Mouse (Mus musculus): ENCODE measurements around the gene Tcf15. TPM values are rescaled to one million over a fixed set of nuclear protein-coding genes. Genes with fewer than 3 reads are reported as not detected.

The Tcf15 gene
- polyA plus RNA-seq, 1 experiment from 2014 or later: 26.3 TPM

- Histone ChIP-seq H3K27ac (no peak overlapping the region), H3K27me3 (replicated peaks) (no peaks in the 10 kb centered on the region), H3K4me2 (replicated peaks) (no peak overlapping the region), H3K4me1 (peaks cover 28% of the 10 kb centered on the region), H3K4me3 (no peak overlapping the region), H3K9me3 (no peaks in the 10 kb centered on the region), H3K36me3 (0 out of 2 replicates have a peak, but pooled peaks cover 6% of the 10 kb centered on the region), H3K9ac (no peak overlapping the region)
- no peak for ATAC-seq (ENCODE audit: low FRiP score, low read depth)
- WGBS: 67% methylated on average over 7 of the region's 7 CpGs
These were observed 34.7 kb upstream of the Tcf15 start for GRCm38 (mm10) chr2:152108702-152109101.

- H3K27ac ChIP-seq: no peak overlapping the region
- no peak overlapping the region for H3K4me2 ChIP-seq (replicated peaks)
- no peak for ATAC-seq (ENCODE audit: low FRiP score, low read depth)
- H3K27me3 ChIP-seq (replicated peaks): no peaks in the 10 kb centered on the region
- H3K36me3 ChIP-seq: 0 out of 2 replicates have a peak, but pooled peaks cover 6% of the 10 kb centered on the region
- no peak overlapping the region for H3K9ac ChIP-seq
- H3K9me3 ChIP-seq: no peaks in the 10 kb centered on the region
- WGBS: 89% methylated on average over 5 of the region's 5 CpGs
- no peak overlapping the region for H3K4me3 ChIP-seq
- peaks cover 33% of the 10 kb centered on the region for H3K4me1 ChIP-seq
These were observed 34.0 kb upstream of the Tcf15 start for GRCm38 (mm10) chr2:152109386-152109785.

DNA sequence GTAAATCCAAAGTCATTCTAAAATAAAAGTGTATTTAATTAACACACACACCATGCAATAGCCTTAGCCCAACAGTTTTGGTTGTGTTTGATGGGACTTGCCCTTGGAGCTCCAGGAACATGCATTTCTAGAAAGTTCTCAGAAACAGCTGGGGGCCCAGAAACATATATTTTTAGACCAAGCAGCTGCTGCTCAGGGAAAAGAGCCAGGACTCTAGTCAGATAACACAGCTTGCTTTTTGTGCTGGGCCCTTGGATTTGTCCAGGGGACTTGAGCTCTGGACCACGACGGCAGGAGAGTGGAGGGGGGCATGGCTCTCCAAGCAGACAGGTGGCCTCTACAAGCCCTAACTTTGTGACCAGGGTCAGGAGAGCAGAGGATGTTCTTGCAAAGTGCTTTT, 32.0 kb upstream of the Tcf15 start:
- H3K4me1 ChIP-seq: peaks cover 37% of the 10 kb centered on the region
- no peak overlapping the region for H3K9ac ChIP-seq
- H3K4me2 ChIP-seq (replicated peaks): no peak overlapping the region
- no peaks in the 10 kb centered on the region for H3K27me3 ChIP-seq (replicated peaks)
- WGBS: 77% methylated on average over 2 of the region's 2 CpGs
- H3K27ac ChIP-seq: no peak overlapping the region
- H3K9me3 ChIP-seq: no peaks in the 10 kb centered on the region
- no peak overlapping the region for H3K4me3 ChIP-seq
- H3K36me3 ChIP-seq: 0 out of 2 replicates have a peak, but pooled peaks cover 6% of the 10 kb centered on the region
- no peak for ATAC-seq (ENCODE audit: low FRiP score, low read depth)

- ATAC-seq (ENCODE audit: low FRiP score, low read depth): peak; percentile 69
- 8% methylated on average over 7 of the region's 7 CpGs for WGBS
- Histone ChIP-seq H3K27ac (no peak overlapping the region), H3K36me3 (0 out of 2 replicates have a peak, but pooled peaks cover 6% of the 10 kb centered on the region), H3K27me3 (replicated peaks) (no peaks in the 10 kb centered on the region), H3K9ac (no peak overlapping the region), H3K4me1 (peaks cover 34% of the 10 kb centered on the region), H3K4me3 (no peak overlapping the region), H3K4me2 (replicated peaks) (no peak overlapping the region), H3K9me3 (no peaks in the 10 kb centered on the region)
These were observed 31.4 kb upstream of the Tcf15 start for GRCm38 (mm10) chr2:152111920-152112319.

GRCm38 (mm10) chr2:152112490-152112889, 30.9 kb upstream of the Tcf15 start:
- Histone ChIP-seq H3K9me3 (no peaks in the 10 kb centered on the region), H3K4me1 (peaks cover 34% of the 10 kb centered on the region), H3K27me3 (replicated peaks) (no peaks in the 10 kb centered on the region), H3K4me3 (no peak overlapping the region), H3K9ac (no peak overlapping the region), H3K4me2 (replicated peaks) (no peak overlapping the region), H3K27ac (no peak overlapping the region), H3K36me3 (0 out of 2 replicates have a peak, but pooled peaks cover 6% of the 10 kb centered on the region)
- ATAC-seq (ENCODE audit: low FRiP score, low read depth): no peak
- WGBS: 79% methylated on average over 5 of the region's 5 CpGs

DNA sequence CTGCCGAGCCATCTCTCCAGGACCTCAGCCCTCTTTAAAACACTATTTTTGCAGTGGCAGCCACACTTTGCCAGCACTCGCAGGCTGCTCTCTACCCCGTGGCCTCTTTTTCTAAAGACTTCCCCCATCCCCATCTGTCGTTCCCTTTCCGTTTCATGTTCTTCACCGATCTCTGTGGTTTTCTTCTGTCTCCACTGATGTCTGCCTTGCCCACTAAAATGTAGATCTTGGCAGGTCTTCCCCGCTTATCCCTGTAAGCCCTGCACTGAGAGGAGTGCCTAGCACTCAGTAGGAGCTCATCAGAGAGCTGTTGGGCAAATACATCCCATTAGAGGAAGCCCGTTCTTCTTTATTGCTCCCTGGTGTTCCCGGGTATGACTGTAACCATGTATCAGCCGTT, 30.4 kb upstream of the Tcf15 start:
- no peak overlapping the region for H3K4me2 ChIP-seq (replicated peaks)
- H3K9me3 ChIP-seq: no peaks in the 10 kb centered on the region
- 45% methylated on average over 10 of the region's 10 CpGs for WGBS
- no peak overlapping the region for H3K4me3 ChIP-seq
- 0 out of 2 replicates have a peak, but pooled peaks cover under 1% of the 10 kb centered on the region for H3K36me3 ChIP-seq
- no peak overlapping the region for H3K9ac ChIP-seq
- peaks cover 34% of the 10 kb centered on the region for H3K4me1 ChIP-seq
- no peak for ATAC-seq (ENCODE audit: low FRiP score, low read depth)
- no peaks in the 10 kb centered on the region for H3K27me3 ChIP-seq (replicated peaks)
- H3K27ac ChIP-seq: no peak overlapping the region

DNA sequence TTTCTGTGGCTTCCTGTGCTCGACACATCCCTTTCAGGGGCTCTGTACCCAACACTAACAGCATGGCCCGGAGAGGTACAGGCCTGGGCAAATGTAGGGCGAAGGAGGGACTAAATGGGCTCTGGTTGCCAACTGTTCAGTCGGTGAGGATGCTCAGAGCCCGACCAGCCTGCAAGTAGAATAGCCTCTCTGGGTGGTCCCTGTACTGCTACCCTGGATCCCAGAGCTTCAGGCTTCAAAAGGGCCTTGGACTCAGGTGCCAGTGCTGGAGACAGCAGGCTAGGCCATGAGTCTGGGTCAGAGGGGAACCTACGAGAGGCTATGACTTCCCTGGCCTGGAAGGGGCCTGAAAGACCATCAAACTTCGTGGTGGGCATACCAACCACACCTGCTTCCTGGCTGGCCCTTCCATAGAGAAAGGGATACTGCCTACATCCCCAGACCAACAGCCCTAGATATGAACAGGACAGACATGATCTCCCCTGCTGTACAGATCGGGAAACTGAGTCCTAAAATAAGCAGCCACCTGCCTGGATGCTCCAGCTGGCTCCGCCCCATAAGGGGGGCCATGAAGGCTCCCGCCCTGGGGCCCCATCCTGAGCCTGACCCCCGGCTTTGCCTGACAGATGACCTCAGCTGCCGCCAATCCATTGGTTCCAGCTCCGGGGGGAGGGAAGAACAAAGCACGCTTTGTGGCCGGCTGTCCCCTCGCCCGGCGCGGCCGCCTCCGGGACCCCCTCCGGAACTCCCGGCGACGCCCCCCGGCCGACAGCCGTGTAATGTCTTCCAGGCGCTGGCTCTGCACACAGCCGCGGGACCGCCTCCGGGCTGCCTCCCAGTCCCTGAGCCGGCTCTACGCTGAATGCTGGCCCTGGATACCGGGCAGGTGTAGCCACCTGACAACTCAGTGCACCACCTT, 29.0 kb upstream of the Tcf15 start:
- H3K9me3 ChIP-seq: no peaks in the 10 kb centered on the region
- H3K27ac ChIP-seq: no peak overlapping the region
- H3K9ac ChIP-seq: peak overlapping the region; percentile 53
- H3K4me1 ChIP-seq: peaks cover 27% of the 10 kb centered on the region
- ATAC-seq (ENCODE audit: low FRiP score, low read depth): peak; percentile 67
- no peaks in the 10 kb centered on the region for H3K36me3 ChIP-seq
- peak overlapping the region; percentile 63 for H3K4me2 ChIP-seq (replicated peaks)
- H3K4me3 ChIP-seq: 0 out of 2 replicates have a peak overlapping the region, but pooled peaks have one; percentile 2
- H3K27me3 ChIP-seq (replicated peaks): no peaks in the 10 kb centered on the region
- WGBS: 8% methylated on average over 36 of the region's 36 CpGs

- Histone ChIP-seq H3K9ac (no peak overlapping the region), H3K4me3 (no peak overlapping the region), H3K27ac (no peak overlapping the region), H3K4me2 (replicated peaks) (no peak overlapping the region), H3K27me3 (replicated peaks) (no peaks in the 10 kb centered on the region), H3K4me1 (peaks cover 38% of the 10 kb centered on the region), H3K36me3 (no peaks in the 10 kb centered on the region), H3K9me3 (no peaks in the 10 kb centered on the region)
- no peak for ATAC-seq (ENCODE audit: low FRiP score, low read depth)
- 85% methylated on average over 7 of the region's 7 CpGs for WGBS
These were observed 25.7 kb upstream of the Tcf15 start for GRCm38 (mm10) chr2:152117694-152118093.

- ATAC-seq (ENCODE audit: low FRiP score, low read depth): no peak
- no peak overlapping the region for H3K4me3 ChIP-seq
- H3K36me3 ChIP-seq: no peaks in the 10 kb centered on the region
- H3K27ac ChIP-seq: no peak overlapping the region
- 63% methylated on average over 6 of the region's 6 CpGs for WGBS
- no peak overlapping the region for H3K9ac ChIP-seq
- H3K27me3 ChIP-seq (replicated peaks): no peaks in the 10 kb centered on the region
- peaks cover 26% of the 10 kb centered on the region for H3K4me1 ChIP-seq
- no peak overlapping the region for H3K4me2 ChIP-seq (replicated peaks)
- H3K9me3 ChIP-seq: no peaks in the 10 kb centered on the region
These were observed 24.0 kb upstream of the Tcf15 start for GRCm38 (mm10) chr2:152119228-152119865.

GRCm38 (mm10) chr2:152122896-152123295, 20.5 kb upstream of the Tcf15 start:
- ATAC-seq (ENCODE audit: low FRiP score, low read depth): no peak
- WGBS: 85% methylated on average over 9 of the region's 9 CpGs
- Histone ChIP-seq H3K9me3 (no peaks in the 10 kb centered on the region), H3K27ac (no peak overlapping the region), H3K9ac (no peak overlapping the region), H3K4me3 (no peak overlapping the region), H3K4me1 (peaks cover 12% of the 10 kb centered on the region; the same call in 1 of the 2 replicates), H3K27me3 (replicated peaks) (no peaks in the 10 kb centered on the region), H3K4me2 (replicated peaks) (no peak overlapping the region), H3K36me3 (no peaks in the 10 kb centered on the region)

GRCm38 (mm10) chr2:152128597-152128996, 14.8 kb upstream of the Tcf15 start:
- Histone ChIP-seq H3K9ac (no peak overlapping the region), H3K27me3 (replicated peaks) (no peaks in the 10 kb centered on the region), H3K4me2 (replicated peaks) (no peak overlapping the region), H3K36me3 (no peaks in the 10 kb centered on the region), H3K27ac (no peak overlapping the region), H3K4me1 (0 out of 2 replicates have a peak, but pooled peaks cover 5% of the 10 kb centered on the region), H3K9me3 (no peaks in the 10 kb centered on the region), H3K4me3 (no peak overlapping the region)
- 76% methylated on average over 2 of the region's 2 CpGs for WGBS
- ATAC-seq (ENCODE audit: low FRiP score, low read depth): no peak

DNA sequence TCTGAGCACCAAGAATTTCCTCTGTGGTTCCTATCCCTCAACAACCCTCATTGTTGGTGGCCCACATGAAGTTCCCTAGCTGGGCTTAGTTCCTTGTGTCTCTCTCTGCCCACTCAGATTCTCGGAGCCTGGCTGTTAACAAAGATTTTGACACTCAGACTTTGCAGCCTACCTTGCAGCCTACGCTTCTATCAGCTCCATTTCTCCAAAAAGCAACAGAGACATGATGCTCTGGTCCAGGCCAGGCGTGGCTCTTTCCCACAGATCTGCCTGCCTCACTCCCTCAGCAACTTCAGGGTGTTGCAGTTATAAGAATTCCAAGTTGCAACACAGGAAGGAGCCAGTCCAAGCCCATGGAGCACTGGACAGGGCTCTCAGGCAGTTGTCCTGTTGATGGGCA, 13.6 kb upstream of the Tcf15 start:
- no peak overlapping the region for H3K4me2 ChIP-seq (replicated peaks)
- H3K9me3 ChIP-seq: no peaks in the 10 kb centered on the region
- H3K27me3 ChIP-seq (replicated peaks): no peaks in the 10 kb centered on the region
- WGBS: 86% methylated on average over 3 of the region's 3 CpGs
- no peaks in the 10 kb centered on the region for H3K36me3 ChIP-seq
- H3K4me3 ChIP-seq: no peak overlapping the region
- no peak for ATAC-seq (ENCODE audit: low FRiP score, low read depth)
- H3K4me1 ChIP-seq: 0 out of 2 replicates have a peak, but pooled peaks cover 5% of the 10 kb centered on the region
- no peak overlapping the region for H3K27ac ChIP-seq
- H3K9ac ChIP-seq: no peak overlapping the region
